In the genomic region with DNA sequence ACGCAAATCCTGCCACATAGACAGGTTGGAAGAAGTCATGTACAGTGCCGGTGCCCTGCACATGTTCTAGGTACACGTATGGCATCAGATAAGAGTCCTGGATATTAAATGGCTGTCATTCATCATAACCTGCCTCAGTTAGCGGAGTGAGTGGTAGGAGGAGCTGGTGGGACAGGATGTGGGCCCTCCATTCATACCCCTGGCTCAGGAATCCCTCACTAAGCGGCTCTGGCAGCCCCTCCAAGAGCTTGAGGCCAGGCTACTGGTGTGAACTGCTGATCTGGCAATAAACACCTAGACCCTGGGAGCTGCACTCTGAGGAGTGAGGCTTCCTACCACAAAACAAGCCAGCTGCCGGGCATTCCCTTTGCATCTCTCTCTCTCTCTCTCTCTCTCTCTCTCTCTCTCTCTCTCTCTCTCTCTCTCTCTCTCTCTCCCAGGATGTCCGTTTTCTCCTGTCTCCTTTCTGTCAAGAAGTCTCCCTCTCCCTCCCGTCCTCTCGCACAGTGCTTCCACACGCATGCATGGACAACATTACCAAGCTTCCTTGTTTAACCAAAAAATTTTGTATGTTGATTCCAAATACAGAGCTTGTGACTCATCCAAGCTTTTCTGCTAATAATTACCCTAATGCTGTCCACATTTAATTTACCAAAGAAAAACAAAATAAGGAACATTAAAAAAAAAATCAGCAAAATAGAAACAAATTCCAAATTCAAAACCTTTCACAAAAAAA, we compare ENCODE assay signal across 20 mouse cellular contexts.
DNase-seq lines count a peak whose midpoint lies in the region; ATAC-seq and TF ChIP-seq lines count a peak whose summit lies in the region.
"Had no signal": no experiment of that assay in that cellular context is flagged by ENCODE, and none has a peak within 500 bp of the region (broad histone marks: within the 10 kb centered on the region; RNA-seq: fewer than 3 reads in every experiment).

No protein-coding gene starts in this region.

- no peaks in the 10 kb centered on the region for H3K36me3 ChIP-seq in hindbrain, embryonic 16.5 days (ENCODE audit: control insufficient read depth, insufficient read depth, low read length)
- no peaks in the 10 kb centered on the region for H3K36me3 ChIP-seq in hindbrain, embryonic 11.5 days (ENCODE audit: control insufficient read depth, insufficient read depth, low read length)
- H3K36me3 ChIP-seq in embryonic facial prominence, embryonic 11.5 days (replicated peaks; ENCODE audit: control insufficient read depth, insufficient read depth, low read depth, low read length), result no peaks in the 10 kb centered on the region
- no peaks in the 10 kb centered on the region for H3K36me3 ChIP-seq in stomach, embryonic 15.5 days
- H3K36me3 ChIP-seq: embryonic facial prominence, embryonic 13.5 days; limb, embryonic 15.5 days had no signal

- peak overlapping the region; percentile 68 for H3K27ac ChIP-seq in gastrocnemius, adult 2 months
- H3K27ac ChIP-seq in hindbrain, embryonic 16.5 days (ENCODE audit: low read depth, low read length), result no peak overlapping the region
- H3K27ac ChIP-seq in hindbrain, embryonic 11.5 days (ENCODE audit: low read depth, low read length), result no peak overlapping the region
- H3K27ac ChIP-seq in embryonic facial prominence, embryonic 11.5 days (replicated peaks; ENCODE audit: low read depth, low read length), result 0 out of 2 replicates have a peak overlapping the region, but pooled peaks have one; percentile 9
- 0 out of 2 replicates have a peak overlapping the region, but pooled peaks have one; percentile 16 for H3K27ac ChIP-seq in stomach, embryonic 15.5 days
- H3K27ac ChIP-seq: embryonic facial prominence, embryonic 13.5 days; forebrain, embryonic 13.5 days; limb, embryonic 15.5 days; macrophage had no signal

- H3K9ac ChIP-seq in hindbrain, embryonic 16.5 days (ENCODE audit: low read depth, low read length), result no peak overlapping the region
- no peak overlapping the region for H3K9ac ChIP-seq in hindbrain, embryonic 11.5 days (ENCODE audit: low read depth, low read length)
- H3K9ac ChIP-seq in embryonic facial prominence, embryonic 11.5 days (replicated peaks; ENCODE audit: low read length), result no peak overlapping the region
- no peak overlapping the region for H3K9ac ChIP-seq in stomach, embryonic 15.5 days
- H3K9ac ChIP-seq: embryonic facial prominence, embryonic 13.5 days; forebrain, embryonic 13.5 days; limb, embryonic 15.5 days had no signal

- TF ChIP-seq CTCF in gastrocnemius, adult 2 months (IDR thresholded peaks at IDR 0.05), result no peak

- DNase-seq in gastrocnemius, adult 2 months, result no peak
- no peak for DNase-seq in gastrocnemius, postnatal 10 days
- no peak for DNase-seq in hindbrain, embryonic 11.5 days (ENCODE audit: low spot score)
- no peak for DNase-seq in embryonic facial prominence, embryonic 11.5 days (ENCODE audit: low spot score)
- no peak for DNase-seq in right cerebral cortex, postnatal 4 days
- DNase-seq in cerebellum, adult 9-10 months, result no peak
- DNase-seq: adrenal gland, adult 8-10 months; cerebellum, postnatal 25 days; kidney, adult 18-20 months; kidney, postnatal 4 days; layer of hippocampus, postnatal 36 days; lung, adult 18-20 months; right cerebral cortex, postnatal 14 days; thymus, postnatal 14 days had no signal

- H3K27me3 ChIP-seq in hindbrain, embryonic 16.5 days (replicated peaks; ENCODE audit: control insufficient read depth, insufficient read depth, low read length), result no peaks in the 10 kb centered on the region
- H3K27me3 ChIP-seq in hindbrain, embryonic 11.5 days (ENCODE audit: control insufficient read depth, insufficient read depth, low read length), result no peaks in the 10 kb centered on the region
- no peaks in the 10 kb centered on the region for H3K27me3 ChIP-seq in embryonic facial prominence, embryonic 11.5 days (ENCODE audit: control insufficient read depth, insufficient read depth, low read length)
- no peaks in the 10 kb centered on the region for H3K27me3 ChIP-seq in stomach, embryonic 15.5 days (replicated peaks)
- H3K27me3 ChIP-seq: embryonic facial prominence, embryonic 13.5 days; forebrain, embryonic 13.5 days; limb, embryonic 15.5 days had no signal

- H3K4me1 ChIP-seq in hindbrain, embryonic 16.5 days (ENCODE audit: control insufficient read depth, insufficient read depth, low read depth, low read length), result peaks cover 3% of the 10 kb centered on the region
- 0 out of 2 replicates have a peak, but pooled peaks cover 5% of the 10 kb centered on the region for H3K4me1 ChIP-seq in hindbrain, embryonic 11.5 days (replicated peaks; ENCODE audit: control insufficient read depth, insufficient read depth, low read length)
- H3K4me1 ChIP-seq in embryonic facial prominence, embryonic 11.5 days (ENCODE audit: control insufficient read depth, insufficient read depth, low read length), result no peaks in the 10 kb centered on the region
- peaks cover 13% of the 10 kb centered on the region for H3K4me1 ChIP-seq in stomach, embryonic 15.5 days

- no peaks in the 10 kb centered on the region for H3K9me3 ChIP-seq in hindbrain, embryonic 16.5 days (ENCODE audit: control insufficient read depth, low read length)
- no peaks in the 10 kb centered on the region for H3K9me3 ChIP-seq in hindbrain, embryonic 11.5 days (ENCODE audit: control insufficient read depth, low read length)
- H3K9me3 ChIP-seq in embryonic facial prominence, embryonic 11.5 days (replicated peaks; ENCODE audit: control insufficient read depth, low read length), result no peaks in the 10 kb centered on the region
- H3K9me3 ChIP-seq in stomach, embryonic 15.5 days, result no peaks in the 10 kb centered on the region
- H3K9me3 ChIP-seq: embryonic facial prominence, embryonic 13.5 days; forebrain, embryonic 13.5 days; limb, embryonic 15.5 days had no signal

- WGBS in hindbrain, embryonic 16.5 days, result 67% methylated on average over 10 of the region's 10 CpGs
- 70% methylated on average over 10 of the region's 10 CpGs for WGBS in hindbrain, embryonic 11.5 days
- WGBS in embryonic facial prominence, embryonic 11.5 days, result 48% methylated on average over 10 of the region's 10 CpGs
- WGBS in stomach, embryonic 15.5 days, result 52% methylated on average over 10 of the region's 10 CpGs

- H3K4me3 ChIP-seq in gastrocnemius, adult 2 months, result no peak overlapping the region
- H3K4me3 ChIP-seq in hindbrain, embryonic 16.5 days (ENCODE audit: low read length), result no peak overlapping the region
- H3K4me3 ChIP-seq in hindbrain, embryonic 11.5 days (ENCODE audit: low read depth, low read length), result no peak overlapping the region
- no peak overlapping the region for H3K4me3 ChIP-seq in embryonic facial prominence, embryonic 11.5 days (ENCODE audit: low read depth, low read length)
- no peak overlapping the region for H3K4me3 ChIP-seq in stomach, embryonic 15.5 days (replicated peaks)
- H3K4me3 ChIP-seq: embryonic facial prominence, embryonic 13.5 days; forebrain, embryonic 13.5 days; limb, embryonic 15.5 days had no signal

- peak; percentile 37; the same call in 1 of the 2 replicates for ATAC-seq in hindbrain, embryonic 16.5 days
- no peak for ATAC-seq in hindbrain, embryonic 11.5 days (ENCODE audit: low FRiP score)
- no peak for ATAC-seq in embryonic facial prominence, embryonic 11.5 days (replicated peaks; ENCODE audit: insufficient number of reproducible peaks, low FRiP score, low TSS enrichment, low read depth)
- ATAC-seq in stomach, embryonic 15.5 days (ENCODE audit: insufficient read depth, low FRiP score, low read depth), result 0 out of 2 replicates have a peak, but pooled peaks have one; percentile 2
- ATAC-seq: forebrain, embryonic 13.5 days had no signal

- intact Hi-C loops in gastrocnemius, adult 2 months (cut with DNase I), result no loop called here

- H3K4me2 ChIP-seq in hindbrain, embryonic 16.5 days (ENCODE audit: low read length), result no peak overlapping the region
- no peak overlapping the region for H3K4me2 ChIP-seq in hindbrain, embryonic 11.5 days (replicated peaks; ENCODE audit: low read depth, low read length)
- H3K4me2 ChIP-seq in embryonic facial prominence, embryonic 11.5 days (ENCODE audit: low read depth, low read length), result no peak overlapping the region
- no peak overlapping the region for H3K4me2 ChIP-seq in stomach, embryonic 15.5 days
- H3K4me2 ChIP-seq: embryonic facial prominence, embryonic 13.5 days; forebrain, embryonic 13.5 days; limb, embryonic 15.5 days had no signal

Comparison
In these comparisons a context has a peak if more than half of its experiments do, and no peak if none do; other contexts are left out.
1. ATAC-seq: peak in hindbrain, embryonic 16.5 days (single experiment) and stomach, embryonic 15.5 days (single experiment); none in hindbrain, embryonic 11.5 days (single experiment) and embryonic facial prominence, embryonic 11.5 days (single experiment).
2. H3K27ac ChIP-seq: peak in gastrocnemius, adult 2 months (single experiment), embryonic facial prominence, embryonic 11.5 days (single experiment) and stomach, embryonic 15.5 days (single experiment); none in hindbrain, embryonic 16.5 days (single experiment) and hindbrain, embryonic 11.5 days (single experiment).